Mouse (Mus musculus): ENCODE data around the gene Ing3. TPM values are rescaled to one million over a fixed set of nuclear protein-coding genes. Genes with fewer than 3 reads are reported as not detected.
A peak's percentile ranks its signal among the peaks of the same experiment; 100 is the strongest.

The Ing3 gene
- total RNA-seq, 2 experiments from 2014 or later = 7.5 to 10.0 TPM

DNA sequence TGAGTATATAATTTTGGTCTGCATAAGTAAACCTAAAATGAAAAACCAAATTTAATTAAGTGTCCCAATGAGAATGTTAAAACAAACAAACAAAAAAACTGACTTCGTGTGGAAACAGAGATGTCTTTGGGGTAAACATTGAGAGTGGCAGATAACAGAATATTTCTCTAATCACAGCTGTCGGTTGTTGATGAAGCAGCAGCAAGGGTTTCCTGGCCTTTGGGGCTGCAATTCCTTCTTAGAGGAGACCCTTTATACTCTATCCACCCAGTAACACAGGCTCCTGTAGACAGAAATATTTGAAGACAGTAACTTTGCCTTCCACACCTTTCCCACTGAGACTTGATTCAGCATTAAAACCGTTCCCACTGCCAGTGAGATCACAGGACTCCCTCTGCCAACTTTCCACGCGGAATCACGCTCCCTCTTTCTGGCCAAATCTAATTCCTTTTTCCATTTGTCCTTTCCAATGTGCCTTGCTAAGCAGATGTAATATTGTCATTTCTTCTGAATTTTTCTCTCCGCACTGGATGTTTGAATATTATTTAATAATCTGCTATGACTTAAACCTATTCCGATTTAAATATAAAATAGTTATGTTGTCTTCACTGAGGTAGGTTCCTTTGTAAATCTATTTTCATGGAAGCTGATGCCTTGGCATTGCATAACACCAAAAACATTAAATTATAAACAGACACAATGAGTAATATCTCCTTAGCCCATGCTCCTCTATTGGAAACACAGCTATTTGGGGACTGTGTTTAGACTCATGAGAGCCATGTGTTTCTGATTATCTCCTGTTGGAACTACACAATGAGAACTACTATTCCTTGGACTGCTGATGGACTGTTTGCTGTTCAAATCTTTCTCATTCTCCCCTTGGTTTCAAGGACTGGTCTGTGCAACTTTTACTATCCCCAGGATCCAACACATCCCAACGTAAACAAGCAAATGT lies 41.1 kb downstream of the Ing3 start:
- DNase-seq (ENCODE audit: low spot score) = peak; percentile 72

GRCm38 (mm10) chr6:21991151-21991550 lies 41.8 kb downstream of the Ing3 start:
- DNase-seq (ENCODE audit: low spot score) = no peak

- DNase-seq (ENCODE audit: low spot score) = no peak
Observed at GRCm38 (mm10) chr6:21993070-21993469, 43.7 kb downstream of the Ing3 start.

- no peak for DNase-seq (ENCODE audit: low spot score)
Observed at GRCm38 (mm10) chr6:21998131-21998530, 48.8 kb downstream of the Ing3 start.

GRCm38 (mm10) chr6:21999025-21999424 lies 49.7 kb downstream of the Ing3 start:
- no peak for DNase-seq (ENCODE audit: low spot score)

- DNase-seq (ENCODE audit: low spot score) = peak; percentile 66
Observed at GRCm38 (mm10) chr6:22000086-22000485, 50.7 kb downstream of the Ing3 start.

DNA sequence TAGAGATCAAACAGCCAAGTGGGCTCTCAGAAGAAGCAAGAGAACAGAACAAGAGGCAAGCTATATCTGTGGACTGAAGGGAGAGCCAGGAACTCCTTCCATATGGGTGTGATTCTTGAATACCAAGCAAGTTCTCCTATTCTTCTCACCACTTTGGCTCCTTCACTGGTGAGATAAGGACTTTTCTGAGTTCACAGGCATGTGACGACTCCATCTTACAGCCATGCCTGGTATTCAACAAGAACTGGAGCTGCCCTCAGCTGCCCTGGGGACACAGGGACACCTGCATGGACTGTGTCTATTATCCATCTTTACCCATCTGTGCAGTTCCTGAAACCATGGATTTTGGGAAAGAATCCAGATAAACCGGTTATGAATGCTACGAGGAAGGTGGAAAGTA lies 51.5 kb downstream of the Ing3 start:
- DNase-seq (ENCODE audit: low spot score) = no peak

DNA sequence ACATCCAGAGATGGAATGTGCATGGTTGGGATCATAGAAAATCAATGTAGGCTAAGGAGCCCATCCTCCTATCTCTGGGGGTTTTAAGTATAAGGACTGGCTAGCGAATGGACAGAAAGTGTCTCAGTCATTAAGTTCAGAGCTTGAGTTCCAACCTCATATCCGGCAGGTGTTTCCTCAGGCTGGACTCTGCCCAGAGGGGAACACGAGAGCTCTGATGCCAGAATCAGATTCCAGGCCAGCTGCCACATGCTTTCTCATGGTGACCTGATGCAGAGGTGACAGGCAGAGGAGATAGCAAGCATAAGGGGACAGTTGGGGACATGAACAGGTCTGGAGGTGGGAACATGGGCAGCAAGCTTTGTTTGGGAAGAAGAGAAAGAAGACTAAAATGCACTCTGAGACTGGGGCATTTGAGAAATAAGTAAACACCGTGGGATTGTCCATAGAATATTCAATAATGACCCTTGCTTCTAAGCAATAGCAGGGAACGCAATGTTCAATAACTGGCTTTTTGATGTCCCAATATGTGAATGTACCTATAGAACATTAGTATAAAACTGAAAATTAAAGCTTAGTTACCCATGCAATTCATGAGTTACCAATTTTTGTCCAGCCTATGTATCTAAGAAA lies 52.0 kb downstream of the Ing3 start:
- DNase-seq (ENCODE audit: low spot score) = peak; percentile 90

GRCm38 (mm10) chr6:22002521-22003199 lies 53.3 kb downstream of the Ing3 start:
- no peak for DNase-seq (ENCODE audit: low spot score)

GRCm38 (mm10) chr6:22003200-22003587 lies 53.8 kb downstream of the Ing3 start:
- no peak for DNase-seq (ENCODE audit: low spot score)

DNA sequence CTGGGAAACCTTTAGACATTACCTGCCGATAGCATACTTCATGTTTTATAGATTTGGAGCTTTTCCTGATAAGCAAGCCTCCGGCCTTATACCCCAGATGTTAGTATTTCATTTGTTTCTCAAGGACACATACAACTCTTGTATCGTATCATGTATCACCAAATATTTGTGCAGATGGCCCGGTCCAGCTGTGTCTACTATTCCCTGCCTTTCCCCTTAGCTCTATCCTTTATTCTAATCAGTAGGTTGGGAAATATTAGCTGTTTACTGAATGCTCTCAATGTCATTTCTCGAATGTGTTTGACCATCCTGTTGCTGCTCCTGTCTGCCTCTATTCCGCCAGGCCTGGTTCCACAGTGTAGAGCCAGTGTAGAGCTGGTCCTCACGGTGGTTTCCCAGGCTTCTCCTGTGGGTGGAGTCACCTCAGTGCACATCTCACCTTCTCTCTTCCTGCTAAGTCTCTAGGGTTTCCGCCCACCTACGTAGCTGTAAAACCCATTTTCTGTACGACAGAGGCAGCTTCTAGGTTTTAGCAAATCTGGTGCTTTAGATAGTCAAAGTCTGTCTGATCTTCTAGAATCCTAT lies 54.7 kb downstream of the Ing3 start:
- no peak for DNase-seq (ENCODE audit: low spot score)

DNA sequence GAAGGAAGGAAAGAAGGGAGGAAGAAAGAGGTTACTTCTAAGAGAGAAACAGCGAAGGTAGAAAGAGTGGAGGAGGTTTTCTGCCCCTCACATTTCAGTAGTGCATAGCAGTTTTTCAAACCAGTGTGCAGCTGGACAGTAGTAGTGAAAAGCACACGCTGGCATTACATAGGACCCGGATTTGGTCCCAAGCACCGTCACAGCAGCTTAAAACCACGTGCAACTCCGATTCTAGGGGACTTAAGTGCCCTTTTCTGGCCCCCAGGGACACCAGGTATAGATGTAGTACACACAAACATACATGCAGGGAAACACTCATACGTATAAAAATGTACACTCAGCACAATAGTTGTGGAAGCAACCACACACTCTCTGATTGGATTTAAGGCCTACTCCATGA lies 59.0 kb downstream of the Ing3 start:
- DNase-seq (ENCODE audit: low spot score) = no peak

GRCm38 (mm10) chr6:22010258-22010657 lies 60.9 kb downstream of the Ing3 start:
- DNase-seq (ENCODE audit: low spot score) = peak; percentile 66

DNA sequence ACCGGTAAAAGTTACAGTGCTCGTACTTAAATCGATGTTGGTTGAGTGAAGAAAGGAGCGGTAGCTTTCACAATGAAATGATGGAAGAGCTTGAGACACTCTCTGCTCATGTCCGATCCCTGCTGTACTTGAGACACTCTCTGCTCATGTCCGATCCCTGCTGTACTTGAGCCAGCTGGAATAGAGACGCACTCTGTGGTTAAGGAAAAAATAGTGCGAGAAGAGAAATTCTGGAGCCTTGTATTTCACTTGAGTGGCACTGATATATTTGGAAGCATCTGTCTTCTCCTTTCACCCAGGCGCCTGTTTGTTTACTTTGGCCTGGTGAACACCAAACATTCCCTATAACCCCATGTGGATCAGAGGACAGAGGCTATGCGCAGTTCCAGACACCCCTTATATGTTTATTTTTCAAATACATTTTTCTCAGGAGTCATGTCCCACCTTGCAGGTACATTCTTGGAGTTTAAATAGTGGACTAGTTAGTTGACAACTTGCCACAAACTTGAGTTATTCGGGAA lies 61.5 kb downstream of the Ing3 start:
- peak; percentile 79 for DNase-seq (ENCODE audit: low spot score)

DNA sequence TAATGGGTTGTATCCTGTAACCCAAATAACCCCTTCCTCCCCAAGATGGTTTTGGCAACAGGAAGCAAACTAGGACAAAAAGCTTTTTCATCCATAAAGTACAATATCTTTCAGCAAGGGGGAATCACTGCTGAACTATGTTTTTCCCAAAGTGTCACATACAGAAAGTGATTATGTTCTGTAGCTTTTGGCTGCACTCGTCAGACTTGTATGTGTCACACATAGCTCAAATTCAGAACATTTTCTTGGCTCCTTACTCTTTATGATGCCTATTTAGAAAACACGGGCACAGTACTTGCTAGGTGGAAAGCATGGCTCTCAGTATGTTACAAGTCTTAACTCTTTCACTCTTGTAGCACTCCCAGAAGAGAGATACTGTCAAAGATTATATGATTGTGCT lies 62.2 kb downstream of the Ing3 start:
- DNase-seq (ENCODE audit: low spot score) = no peak

- no peak for DNase-seq (ENCODE audit: low spot score)
Observed at GRCm38 (mm10) chr6:22012099-22012498, 62.7 kb downstream of the Ing3 start.

- no peak for DNase-seq (ENCODE audit: low spot score)
Observed at GRCm38 (mm10) chr6:22012501-22012900, 63.1 kb downstream of the Ing3 start.

GRCm38 (mm10) chr6:22013394-22013793 lies 64.0 kb downstream of the Ing3 start:
- no peak for DNase-seq (ENCODE audit: low spot score)

DNA sequence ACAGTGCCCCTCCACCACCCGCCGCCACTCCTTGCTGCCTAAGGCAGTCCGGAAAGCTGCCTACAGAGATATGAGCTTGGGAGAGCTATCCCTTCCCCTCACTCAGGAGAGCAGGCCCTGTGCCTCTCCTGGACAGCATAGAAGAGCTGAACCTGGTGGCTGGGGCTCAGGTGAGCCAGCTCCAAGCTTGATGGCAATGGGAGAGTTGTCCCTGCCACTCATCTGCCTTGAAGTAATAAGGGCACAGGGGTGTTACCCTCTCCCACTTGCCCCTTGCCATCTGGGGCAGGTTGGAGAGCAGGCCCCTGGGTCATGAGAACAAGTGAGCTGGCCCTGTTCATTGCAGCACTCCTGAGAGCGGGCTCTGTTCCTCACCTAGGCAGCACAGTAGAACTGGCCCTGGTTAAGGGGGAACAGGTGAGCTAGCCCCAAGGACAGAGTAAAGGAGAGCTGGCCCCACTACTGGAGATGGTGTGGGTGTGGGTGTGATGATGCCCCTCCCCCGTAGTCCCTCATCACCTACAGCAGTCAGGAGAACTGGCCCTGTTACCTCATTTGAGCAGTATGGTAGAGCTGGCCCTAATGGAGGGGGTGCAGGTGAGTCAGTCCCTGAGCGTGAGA lies 65.0 kb downstream of the Ing3 start:
- DNase-seq (ENCODE audit: low spot score) = no peak

- no peak for DNase-seq (ENCODE audit: low spot score)
Observed at GRCm38 (mm10) chr6:22017631-22018030, 68.3 kb downstream of the Ing3 start.

DNA sequence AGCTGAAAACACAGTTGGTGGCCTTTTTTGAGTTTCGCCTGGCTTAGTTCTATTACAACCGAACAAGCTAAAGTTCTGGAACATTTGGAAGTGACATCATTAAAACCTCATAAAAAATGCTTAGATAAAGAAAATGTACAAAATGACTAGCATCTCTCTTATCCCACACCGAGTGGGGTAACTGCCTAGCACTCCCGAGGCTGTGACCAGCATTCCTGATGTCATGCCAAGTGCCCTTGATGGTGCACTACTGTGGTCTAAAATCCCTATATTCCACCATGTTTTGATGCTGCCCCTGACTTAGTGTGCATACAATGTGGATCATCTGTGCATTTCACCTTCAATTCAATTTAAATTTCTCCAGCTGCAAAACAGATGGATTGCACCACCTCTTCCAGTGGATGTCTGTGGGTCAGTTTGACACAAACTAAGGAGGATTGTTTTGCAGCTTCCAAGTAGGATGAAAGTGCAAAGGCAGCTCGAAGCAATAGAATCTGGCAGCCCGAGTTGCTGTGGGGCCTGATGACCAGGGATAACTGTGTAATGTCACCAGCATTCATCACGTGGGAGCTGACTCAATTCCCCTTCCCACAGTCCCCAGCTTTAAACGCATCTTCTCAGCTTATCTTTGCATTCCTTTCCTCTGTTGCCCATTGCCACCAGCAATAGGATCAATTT lies 69.5 kb downstream of the Ing3 start:
- no peak for DNase-seq (ENCODE audit: low spot score)
